Mouse (Mus musculus) spleen, postnatal 4 days (tissue): ENCODE results near the gene Ccdc50.

ENCODE experiments used
- DNase-seq, 2 experiments: peaks; one replicate each; pipeline ENCODE4 v3.0.0; 2022; ENCODE audit warnings: low spot score in 2 of 2

Gene Ccdc50

DNA sequence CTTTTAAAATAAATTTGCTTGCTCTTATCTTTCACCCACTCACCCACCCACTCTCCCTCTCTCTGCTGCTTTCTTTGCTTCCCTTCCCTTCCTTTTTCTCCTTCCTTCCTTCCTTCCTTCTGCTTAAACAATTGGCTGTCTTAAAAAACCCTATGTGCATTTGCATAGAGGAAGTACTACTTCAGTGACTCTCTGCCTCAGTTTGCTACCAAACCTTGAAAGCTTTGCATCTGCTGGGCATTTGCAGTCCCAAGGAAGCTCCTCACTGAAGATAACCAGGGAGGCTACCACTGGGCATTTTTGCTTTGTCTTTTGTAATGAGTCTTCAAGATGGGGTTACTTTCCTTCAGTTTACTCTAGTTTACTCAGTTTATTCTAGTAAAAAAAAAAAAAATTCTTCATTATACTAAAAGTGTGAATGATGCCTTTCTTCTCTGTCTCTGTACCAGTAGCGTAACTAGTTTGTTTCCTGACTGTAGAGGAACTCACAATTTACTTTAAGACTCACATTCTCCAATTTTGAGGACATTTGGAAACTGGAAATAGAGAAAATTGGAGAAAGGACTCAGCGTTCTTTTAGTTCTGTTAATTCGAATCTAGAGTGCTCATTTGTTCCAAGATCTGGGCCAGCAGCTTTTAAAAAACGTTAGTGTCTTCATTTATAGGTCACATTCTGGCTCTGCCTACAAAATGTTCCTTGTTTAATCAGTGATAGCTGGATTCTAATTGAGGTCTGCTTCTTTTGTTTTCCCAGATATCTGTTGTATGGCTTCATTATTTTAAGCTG is 6.8 kb downstream of the Ccdc50 start:
- no peak for DNase-seq

DNA sequence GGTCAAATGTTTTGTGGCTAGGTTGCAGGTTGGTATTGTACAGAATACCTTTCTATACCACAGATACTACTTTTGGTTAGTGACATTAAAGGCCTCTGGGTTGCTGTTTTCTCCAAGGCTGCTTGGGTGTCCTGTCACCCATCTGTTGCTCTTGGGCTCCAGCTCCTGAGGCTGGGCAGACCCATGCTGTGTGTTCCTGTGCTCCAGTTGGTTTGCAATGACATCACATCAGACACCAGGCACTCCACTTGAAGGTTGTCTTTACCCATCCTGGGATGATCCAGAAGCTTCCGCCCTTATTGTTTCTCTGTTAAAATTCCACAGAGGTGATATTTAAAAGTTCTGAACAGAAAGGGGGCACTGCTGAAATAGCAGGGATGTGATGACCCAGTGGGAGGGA is 8.3 kb downstream of the Ccdc50 start:
- no peak for DNase-seq

DNA sequence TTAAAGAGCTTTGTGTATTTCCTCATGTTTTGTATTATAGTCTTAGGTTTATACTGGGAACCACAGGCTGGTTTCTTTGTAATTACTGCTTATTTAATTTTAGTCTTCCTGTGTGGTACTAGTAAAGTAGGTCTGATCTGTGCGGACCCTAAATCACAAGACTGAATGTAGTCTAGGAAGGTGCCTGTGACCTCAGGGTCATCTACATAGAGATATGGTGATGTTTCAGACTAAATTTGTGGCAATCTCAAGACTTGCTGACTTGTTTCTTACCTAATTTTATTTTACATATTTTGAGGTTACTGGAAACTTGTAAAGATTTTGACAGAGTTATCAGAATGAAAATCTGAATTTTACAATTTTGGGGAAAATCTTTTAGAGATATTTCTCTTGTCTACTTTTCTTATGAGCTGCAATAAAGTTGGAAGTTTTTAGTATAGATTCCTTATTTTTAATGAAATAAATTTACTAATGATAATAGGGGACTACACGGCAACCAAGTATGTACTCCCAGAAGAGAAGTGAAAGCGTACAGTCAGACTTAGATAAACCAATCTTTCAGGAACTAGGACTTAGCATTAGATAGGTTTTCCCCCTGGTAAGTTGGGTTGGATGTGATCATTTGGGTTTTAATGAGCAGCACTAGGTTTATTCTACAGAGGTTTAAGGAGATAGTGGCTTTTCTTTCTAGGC is 10.5 kb downstream of the Ccdc50 start:
- no peak for DNase-seq

DNA sequence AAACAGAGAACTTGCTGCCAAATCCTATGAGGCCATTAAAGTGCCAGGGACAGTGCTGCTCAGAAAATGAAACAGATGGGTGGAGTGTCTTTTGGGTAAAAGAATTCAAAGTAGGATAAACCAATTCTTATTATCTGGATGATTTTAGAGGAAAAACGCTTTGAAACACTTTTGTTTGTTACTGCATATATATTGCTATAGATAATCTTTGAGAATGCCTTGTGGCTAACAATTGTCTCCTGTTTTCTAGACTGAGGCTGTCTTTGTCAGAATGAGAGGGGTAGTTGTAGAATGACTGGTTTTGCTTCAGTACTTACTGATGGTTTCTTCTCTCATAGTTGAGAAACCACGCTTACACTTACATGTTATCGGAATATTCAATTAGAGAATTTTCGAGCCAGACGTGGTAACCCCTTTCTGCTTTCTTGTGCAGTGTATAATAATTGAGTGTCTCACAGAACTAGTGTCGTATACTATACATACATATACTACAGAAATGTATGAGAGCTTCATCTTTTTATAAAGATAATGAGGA is 11.1 kb downstream of the Ccdc50 start:
- DNase-seq: no peak

DNA sequence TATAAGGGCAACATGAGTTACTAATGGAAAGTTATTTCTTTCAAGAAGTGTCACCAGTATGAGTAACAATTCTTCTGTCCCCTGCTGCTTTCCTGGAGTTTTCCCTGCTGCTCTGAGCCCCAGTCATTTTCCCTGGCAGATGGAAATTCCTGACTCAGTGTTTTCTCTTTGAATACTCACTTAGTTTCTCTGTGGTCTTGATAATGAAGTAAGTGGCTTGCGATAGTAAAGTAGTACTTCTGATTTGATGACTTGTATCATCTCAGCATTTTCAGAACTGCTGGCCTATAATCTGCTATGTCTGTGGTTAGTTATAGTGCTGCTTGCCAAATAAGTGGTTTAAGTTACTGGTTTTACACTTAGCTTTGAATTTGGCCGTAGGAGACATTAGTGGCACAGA is 12.9 kb downstream of the Ccdc50 start:
- no peak for DNase-seq

DNA sequence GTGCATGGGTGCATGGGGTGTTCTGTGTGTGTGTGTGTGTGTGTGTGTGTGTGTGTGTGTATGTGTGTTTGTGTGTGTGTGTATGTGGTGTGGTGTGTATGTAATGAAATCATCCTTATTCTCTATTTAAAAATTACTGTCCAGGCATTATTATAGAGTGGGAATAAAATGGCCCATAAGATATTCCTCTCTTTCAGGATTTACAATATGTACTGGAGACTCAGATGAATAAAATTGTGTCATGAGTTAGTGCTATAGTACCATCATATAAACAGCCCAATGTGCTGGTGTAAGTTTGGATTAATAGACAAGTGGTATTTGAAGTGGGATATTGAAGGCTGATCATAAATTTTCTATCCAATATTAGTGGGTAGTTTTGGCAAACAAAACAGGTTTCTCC is 15.4 kb downstream of the Ccdc50 start:
- DNase-seq: no peak

DNA sequence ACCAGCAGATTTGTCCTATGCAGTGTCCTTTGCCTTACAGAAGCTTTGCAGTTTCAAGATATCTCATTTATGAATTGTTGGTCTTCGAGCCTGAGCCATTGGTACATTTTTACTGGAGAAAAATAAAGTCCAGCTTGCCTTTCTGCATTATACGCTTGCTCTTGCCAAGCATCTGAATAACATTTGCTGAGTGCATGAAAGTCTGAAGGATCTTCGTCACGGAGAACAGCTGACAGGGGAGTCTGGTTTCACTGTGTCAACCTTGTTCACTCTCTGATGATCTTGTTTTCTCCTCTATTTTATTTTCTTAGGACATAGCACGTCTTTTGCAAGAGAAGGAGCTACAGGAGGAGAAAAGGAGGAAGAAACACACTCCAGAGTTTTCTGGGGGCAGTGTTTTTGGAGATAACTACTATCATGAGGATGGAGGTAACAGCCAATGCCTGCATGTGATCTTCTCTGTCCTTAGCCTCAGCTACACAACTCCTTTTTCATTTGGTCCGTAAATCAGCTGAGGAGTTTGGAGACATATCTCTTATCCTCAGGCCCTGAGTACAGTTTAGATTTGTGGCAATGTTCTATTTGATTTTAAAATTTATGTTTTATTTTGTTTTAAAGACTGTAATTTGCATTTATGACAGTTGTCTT is 28.4 kb downstream of the Ccdc50 start:
- DNase-seq: no peak

DNA sequence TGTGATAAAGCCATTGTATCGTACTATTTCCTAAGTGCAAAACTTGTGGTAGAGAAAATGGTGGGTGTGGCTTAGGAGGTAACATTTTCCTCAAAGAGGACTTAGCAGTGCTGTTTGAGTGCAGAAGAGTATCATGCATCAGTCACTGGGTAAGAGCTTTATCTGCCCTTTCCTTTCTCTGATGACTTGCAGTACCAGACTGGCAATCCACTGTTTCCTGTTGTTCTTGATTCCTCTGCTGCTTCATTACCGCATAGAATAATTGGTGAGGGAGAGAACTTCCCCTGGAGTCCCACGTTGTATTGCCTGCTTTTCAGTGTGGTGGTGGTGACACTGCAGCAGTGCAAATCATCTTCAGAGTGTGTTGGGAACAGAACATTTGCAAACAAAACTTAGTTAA is 29.0 kb downstream of the Ccdc50 start:
- no peak for DNase-seq

DNA sequence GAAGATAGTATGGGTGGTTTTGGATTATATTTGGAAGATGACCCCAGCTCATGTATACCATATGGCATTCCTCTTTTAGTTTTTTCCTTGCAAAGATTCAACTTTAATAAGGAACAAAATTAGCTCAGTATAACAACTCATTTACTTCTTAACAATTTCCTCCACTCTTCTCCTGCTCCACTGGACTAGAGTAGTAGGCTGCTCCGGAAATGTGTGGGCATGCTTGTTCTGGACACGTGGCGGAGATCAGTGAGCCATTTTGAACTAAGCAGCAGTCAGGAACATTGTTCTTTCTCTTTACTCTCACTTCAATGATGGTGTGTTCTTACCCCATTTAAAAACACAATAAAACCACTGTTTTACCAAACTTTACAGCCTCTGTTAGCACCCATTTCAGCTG is 32.3 kb downstream of the Ccdc50 start:
- no peak for DNase-seq

DNA sequence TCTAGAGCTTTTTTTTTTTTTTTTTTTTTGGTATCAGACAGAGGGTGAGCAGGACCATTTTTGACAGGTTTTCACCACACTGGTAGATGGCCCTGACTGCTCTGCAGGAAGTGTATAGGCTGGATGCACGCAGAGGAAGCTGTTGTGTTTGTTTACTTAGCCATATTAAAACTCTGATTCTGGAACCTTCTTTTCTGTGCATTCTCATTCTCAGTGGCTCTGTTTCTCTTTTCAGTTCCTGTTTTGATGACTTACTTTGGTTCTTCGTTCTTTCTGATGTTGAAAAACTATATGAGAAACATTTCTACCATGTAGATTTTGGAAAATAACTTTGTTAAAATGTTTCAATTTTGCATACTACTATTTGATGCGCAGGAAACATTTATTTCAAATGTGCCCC is 46.4 kb downstream of the Ccdc50 start:
- no peak for DNase-seq

DNA sequence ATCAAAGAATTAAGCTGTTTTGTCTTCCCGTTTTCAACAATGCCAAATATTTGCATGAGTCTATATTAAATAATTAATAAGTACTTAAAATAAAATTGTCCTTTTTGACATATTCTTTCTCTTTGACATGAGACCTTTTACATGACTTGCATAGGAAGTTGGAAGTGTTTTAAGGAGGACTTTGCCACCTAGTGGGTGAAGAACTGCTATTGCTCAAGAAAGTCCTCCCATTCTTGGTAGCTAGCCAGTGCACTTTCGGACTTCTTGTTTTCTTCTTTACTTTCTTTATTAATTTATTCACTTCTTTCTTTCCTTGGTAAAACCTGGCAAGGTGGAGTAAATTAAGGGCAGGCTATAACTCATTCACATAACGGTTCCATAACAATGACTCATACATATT is 55.3 kb downstream of the Ccdc50 start:
- DNase-seq: no peak

DNA sequence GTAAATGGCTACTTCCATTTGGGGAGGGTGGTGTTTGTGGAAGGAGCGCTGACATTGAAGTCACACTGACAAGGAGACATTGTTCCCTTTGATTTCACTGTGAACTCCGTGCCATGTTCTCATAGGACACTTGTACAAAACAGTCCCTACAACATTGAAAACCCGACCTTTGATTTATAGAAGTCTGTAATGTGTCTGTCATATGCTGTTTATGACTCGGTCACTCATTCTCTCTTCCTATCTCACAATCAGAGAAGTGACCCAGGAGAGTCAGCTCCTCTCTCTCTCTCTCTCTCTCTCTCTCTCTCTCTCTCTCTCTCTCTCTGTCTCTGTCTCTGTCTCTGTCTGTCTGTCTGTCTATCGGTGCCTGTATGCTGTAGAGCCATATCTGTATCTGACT is 60.7 kb downstream of the Ccdc50 start:
- DNase-seq: no peak

DNA sequence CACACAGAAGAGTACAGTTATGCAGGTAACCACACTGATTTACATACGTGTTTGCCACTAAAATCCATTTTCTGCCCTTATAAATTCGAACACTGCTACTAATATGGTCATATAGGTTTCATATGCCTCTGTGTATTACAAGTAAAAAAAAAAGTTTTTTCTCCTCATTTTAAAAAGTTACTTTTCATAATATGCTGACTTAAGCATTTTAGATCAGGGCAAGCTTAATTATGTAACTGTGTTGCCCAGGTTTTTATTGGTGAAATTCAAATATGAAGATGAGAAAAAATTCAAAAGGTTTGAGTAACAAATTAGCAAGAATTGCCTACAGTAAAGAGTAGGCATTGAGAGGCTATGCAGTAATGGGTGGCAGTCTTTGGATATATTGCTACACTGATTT is 62.0 kb downstream of the Ccdc50 start:
- no peak for DNase-seq

DNA sequence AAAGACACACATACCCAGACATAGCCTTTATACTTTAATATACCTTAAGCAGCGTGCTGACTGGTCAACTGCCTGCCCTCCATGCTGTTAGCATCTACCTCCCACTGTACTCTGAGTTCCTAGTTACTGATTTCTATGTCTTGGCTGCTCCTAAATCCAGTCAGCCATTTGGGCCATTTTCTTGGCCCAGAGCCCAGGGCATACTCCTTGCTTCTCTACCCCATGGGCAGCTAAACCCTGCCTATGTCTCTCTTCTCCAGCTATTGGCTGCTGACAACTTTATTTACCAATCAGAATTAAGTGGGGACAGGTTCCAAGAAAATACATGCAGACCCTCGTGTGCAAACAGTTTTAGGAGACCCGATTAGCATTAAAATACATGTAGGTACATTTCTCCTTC is 64.7 kb downstream of the Ccdc50 start:
- no peak for DNase-seq

DNA sequence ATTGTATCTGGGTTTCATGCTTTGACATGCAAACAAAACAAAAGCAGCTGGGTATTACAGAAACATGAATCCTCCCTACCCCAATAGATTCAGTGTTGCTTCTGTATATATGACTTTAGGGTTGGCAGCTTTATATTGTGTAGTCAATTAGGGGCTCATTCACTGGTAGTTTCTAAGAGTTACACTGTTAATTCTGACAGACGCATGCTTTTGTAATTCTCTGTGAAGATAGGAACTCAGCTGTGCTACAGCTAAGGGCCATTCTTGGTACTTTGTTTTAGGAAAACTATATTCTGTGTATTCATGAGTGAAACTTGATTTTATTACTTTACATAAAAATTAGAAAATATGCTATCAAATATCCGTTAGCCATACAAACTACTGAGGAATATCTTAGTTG is 65.2 kb downstream of the Ccdc50 start:
- no peak for DNase-seq

DNA sequence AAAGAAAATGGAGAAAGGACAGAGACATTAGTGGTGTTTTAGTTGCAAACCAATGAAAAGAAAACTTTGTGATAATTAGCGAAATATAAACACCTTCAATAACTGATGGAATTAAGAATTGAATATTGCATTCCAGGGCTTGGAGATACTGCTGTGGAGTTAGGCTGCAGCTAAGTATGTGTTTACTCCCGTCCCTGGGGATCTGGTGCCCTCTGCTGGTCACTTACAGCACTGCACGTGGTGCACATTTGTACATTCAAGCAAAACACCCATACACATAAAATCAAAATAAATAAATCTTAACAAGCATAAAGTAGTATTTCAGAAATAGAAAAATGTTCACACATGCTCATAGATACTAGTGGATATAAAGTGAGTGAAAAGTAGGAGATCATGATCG is 68.6 kb downstream of the Ccdc50 start:
- DNase-seq: peak; percentile 60 to 89

DNA sequence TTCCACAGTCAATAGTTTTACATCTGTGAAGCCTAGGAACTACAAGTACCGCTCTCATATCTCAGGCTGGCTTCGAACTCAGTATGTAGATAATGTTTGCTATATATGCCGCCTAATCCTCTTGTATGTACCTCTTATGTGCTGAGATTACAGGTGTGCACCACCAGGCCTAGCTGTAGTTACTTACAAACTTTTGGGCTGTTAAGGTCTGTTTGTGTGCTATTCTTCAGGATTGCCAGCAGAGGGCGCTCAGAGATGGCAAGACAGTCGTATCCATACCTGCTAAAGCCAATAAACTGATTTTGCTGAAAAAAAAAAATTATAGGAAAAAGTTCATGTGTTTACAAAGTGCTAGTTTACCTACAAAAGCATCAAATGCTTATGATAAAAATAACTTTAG is 80.1 kb downstream of the Ccdc50 start:
- DNase-seq: peak in 1 of 2 experiments; percentile 65

DNA sequence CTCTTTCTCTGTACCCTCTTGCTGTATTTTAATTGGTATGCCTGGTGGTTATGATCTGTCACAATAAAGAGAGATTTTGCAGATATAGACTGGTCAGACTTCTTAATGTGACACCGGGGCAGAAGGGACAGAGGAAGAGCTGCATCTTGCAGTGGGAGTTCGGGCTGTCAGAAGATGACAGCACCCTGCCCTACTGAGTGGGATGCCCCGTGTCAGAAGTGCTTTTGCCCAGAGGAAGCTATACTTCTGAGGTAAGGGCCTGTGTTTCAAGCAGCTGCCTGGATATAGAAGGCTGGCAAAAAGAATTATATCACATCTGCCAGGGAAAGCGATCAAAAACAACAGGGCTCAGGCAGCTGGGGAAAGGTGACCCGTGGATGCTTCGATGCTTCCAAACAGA is 82.7 kb downstream of the Ccdc50 start:
- DNase-seq: no peak

DNA sequence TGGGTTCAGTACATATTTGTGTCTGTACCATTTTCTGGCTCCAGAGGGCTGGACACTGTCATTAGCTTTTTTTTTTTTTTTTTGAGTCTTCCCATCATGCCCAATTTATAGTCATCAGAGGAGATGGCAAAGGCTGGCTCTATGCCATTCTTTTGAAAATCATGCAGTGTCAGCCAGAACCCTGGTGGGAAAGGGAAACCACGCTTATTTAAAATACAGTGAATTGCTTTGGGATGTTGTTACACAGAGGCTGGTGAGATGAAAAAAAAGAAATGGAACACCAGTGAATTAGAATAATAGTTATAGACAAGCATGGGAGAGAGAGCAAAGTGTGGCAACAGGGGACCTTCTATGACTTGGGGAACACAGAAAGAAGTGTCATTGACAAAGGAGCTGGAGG is 95.2 kb downstream of the Ccdc50 start:
- no peak for DNase-seq
